Mouse (Mus musculus): Measurements from ENCODE around the gene Kctd13. TPM values are rescaled to one million over a fixed set of nuclear protein-coding genes. Genes with fewer than 3 reads are reported as not detected.
A peak's percentile ranks its signal among the peaks of the same experiment; 100 is the strongest.

Gene Kctd13
- polyA plus RNA-seq, 1 experiment from 2014 or later: 12.6 TPM

DNA sequence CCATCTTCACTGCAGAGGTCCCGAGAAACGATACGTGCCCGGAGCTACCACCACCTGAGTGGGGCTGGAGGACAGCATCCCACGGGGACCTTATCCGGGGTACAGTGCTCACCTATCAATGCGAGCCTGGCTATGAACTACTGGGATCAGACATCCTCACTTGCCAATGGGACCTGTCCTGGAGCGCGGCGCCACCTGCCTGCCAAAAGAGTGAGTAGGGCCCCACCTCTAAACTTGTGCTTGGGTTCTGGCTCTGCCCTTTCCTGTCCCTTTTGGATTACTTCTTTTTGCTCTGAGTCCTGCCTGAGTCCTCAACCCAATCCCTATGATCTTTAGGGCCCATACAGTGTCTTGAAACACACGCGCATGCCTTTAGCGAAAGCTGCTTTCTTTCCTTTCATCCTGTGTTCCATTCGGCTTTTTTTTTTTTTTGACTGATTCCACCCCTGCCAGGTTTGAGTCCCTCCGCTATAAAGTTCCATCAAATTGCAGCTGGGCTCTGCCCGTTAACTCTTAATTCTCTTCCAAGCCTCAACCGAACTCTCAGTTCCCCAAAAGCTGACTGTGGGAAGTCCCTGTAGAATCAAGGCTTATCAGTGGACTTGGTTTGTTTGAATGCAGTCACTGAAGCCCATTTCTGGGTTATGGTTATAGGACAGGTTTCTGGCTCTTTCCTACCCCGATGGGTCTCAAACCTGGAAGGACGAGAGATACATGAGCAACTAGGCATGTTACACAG, 35.0 kb downstream of the Kctd13 start:
- H3K27ac ChIP-seq (ENCODE audit: low read depth, low read length): no peak overlapping the region
- no peaks in the 10 kb centered on the region for H3K36me3 ChIP-seq (ENCODE audit: control insufficient read depth, insufficient read depth, low read length)
- WGBS (ENCODE audit: insufficient replicate concordance): 27% methylated on average over 19 of the region's 19 CpGs
- H3K9me3 ChIP-seq (replicated peaks; ENCODE audit: control insufficient read depth, low read length): no peaks in the 10 kb centered on the region
- no peak overlapping the region for H3K4me3 ChIP-seq (ENCODE audit: low read depth, low read length)
- H3K4me2 ChIP-seq: peak overlapping the region; percentile 21
- peaks cover 24% of the 10 kb centered on the region for H3K27me3 ChIP-seq (ENCODE audit: control insufficient read depth, insufficient read depth, low read length)
- no peak overlapping the region for H3K9ac ChIP-seq (ENCODE audit: low read depth, low read length)
- ATAC-seq (replicated peaks; ENCODE audit: insufficient number of reproducible peaks, low FRiP score, low TSS enrichment): no peak
- no peaks in the 10 kb centered on the region for H3K4me1 ChIP-seq (ENCODE audit: control insufficient read depth, insufficient read depth, low read length)

DNA sequence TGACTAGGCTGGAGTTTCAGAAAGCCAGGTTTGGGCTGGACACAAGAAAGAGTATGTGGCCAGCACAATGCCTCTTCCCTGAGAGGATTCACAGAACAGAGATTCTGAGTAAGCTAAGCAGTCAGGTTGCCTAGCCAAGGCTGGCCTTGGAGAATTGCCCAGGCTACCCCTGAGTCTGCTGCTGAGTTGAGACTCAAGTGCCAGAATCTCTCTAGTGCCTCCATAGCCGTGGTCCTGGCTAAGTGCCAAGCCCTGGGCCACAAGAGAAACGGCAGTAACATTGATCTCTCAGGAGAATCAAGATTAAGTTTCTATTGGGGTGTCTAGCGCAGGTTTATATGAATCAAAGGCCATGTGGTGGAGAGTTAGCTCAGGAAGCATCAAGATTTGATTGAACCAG, 36.9 kb downstream of the Kctd13 start:
- H3K4me3 ChIP-seq (ENCODE audit: low read depth, low read length): no peak overlapping the region
- H3K4me1 ChIP-seq (ENCODE audit: control insufficient read depth, insufficient read depth, low read length): no peaks in the 10 kb centered on the region
- no peak overlapping the region for H3K9ac ChIP-seq (ENCODE audit: low read depth, low read length)
- no peak overlapping the region for H3K27ac ChIP-seq (ENCODE audit: low read depth, low read length)
- no peaks in the 10 kb centered on the region for H3K36me3 ChIP-seq (ENCODE audit: control insufficient read depth, insufficient read depth, low read length)
- H3K27me3 ChIP-seq (ENCODE audit: control insufficient read depth, insufficient read depth, low read length): peaks cover 24% of the 10 kb centered on the region
- H3K4me2 ChIP-seq: no peak overlapping the region
- WGBS (ENCODE audit: insufficient replicate concordance): 58% methylated on average over 3 of the region's 3 CpGs
- no peak for ATAC-seq (replicated peaks; ENCODE audit: insufficient number of reproducible peaks, low FRiP score, low TSS enrichment)
- no peaks in the 10 kb centered on the region for H3K9me3 ChIP-seq (replicated peaks; ENCODE audit: control insufficient read depth, low read length)

DNA sequence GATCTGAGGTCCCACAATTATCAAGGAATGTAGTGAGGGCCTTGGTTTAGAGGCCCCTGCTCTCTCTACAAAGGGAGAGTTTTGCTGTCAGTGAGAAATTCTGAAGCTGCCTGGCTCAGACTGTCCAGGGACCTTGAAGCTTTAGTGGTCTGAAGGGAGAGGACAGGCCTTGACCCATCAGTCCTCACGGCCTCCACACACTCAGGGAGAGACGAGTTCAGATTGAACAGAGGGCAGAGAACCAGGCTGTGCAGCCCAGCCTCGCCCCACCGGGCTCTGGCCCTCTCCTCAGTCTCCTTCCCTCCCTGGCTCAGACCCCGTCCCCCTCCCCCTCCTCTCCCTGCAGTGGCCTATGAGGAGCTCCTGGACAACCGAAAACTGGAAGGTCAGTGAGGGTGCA, 38.7 kb downstream of the Kctd13 start:
- no peaks in the 10 kb centered on the region for H3K4me1 ChIP-seq (ENCODE audit: control insufficient read depth, insufficient read depth, low read length)
- H3K36me3 ChIP-seq (ENCODE audit: control insufficient read depth, insufficient read depth, low read length): no peaks in the 10 kb centered on the region
- H3K9ac ChIP-seq (ENCODE audit: low read depth, low read length): no peak overlapping the region
- no peak for ATAC-seq (replicated peaks; ENCODE audit: insufficient number of reproducible peaks, low FRiP score, low TSS enrichment)
- H3K9me3 ChIP-seq (replicated peaks; ENCODE audit: control insufficient read depth, low read length): no peaks in the 10 kb centered on the region
- H3K4me2 ChIP-seq: no peak overlapping the region
- H3K27me3 ChIP-seq (ENCODE audit: control insufficient read depth, insufficient read depth, low read length): peaks cover 21% of the 10 kb centered on the region
- H3K4me3 ChIP-seq (ENCODE audit: low read depth, low read length): no peak overlapping the region
- no peak overlapping the region for H3K27ac ChIP-seq (ENCODE audit: low read depth, low read length)
- 55% methylated on average over 6 of the region's 6 CpGs for WGBS (ENCODE audit: insufficient replicate concordance)

DNA sequence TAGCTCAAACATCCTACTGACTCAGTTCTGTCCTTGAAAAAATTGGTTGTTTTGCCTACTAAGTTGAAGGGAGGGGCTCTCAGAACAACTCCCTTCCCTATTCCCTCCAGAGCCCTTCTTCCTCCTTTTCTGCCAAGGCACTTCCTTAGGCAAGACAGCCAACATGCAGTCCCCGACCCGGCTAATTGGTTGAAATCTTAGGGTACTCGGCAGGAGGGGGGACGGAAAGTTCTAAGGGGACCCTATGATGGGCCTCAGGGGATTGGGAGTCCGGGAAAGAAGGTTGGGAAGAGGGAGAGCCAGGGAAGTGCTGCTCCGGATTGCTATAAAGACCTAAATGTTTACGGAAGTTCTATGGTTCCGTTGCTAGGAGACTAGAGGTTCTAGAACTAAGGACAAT, 46.8 kb downstream of the Kctd13 start:
- H3K9ac ChIP-seq (ENCODE audit: low read depth, low read length): peak overlapping the region; percentile 47; the same call in 1 of the 2 replicates
- H3K27me3 ChIP-seq (ENCODE audit: control insufficient read depth, insufficient read depth, low read length): no peaks in the 10 kb centered on the region
- ATAC-seq (replicated peaks; ENCODE audit: insufficient number of reproducible peaks, low FRiP score, low TSS enrichment): no peak
- H3K27ac ChIP-seq (ENCODE audit: low read depth, low read length): no peak overlapping the region
- WGBS (ENCODE audit: insufficient replicate concordance): 12% methylated on average over 8 of the region's 8 CpGs
- no peaks in the 10 kb centered on the region for H3K9me3 ChIP-seq (replicated peaks; ENCODE audit: control insufficient read depth, low read length)
- H3K36me3 ChIP-seq (ENCODE audit: control insufficient read depth, insufficient read depth, low read length): peaks cover 17% of the 10 kb centered on the region; the same call in 1 of the 2 replicates
- peaks cover 5% of the 10 kb centered on the region for H3K4me1 ChIP-seq (ENCODE audit: control insufficient read depth, insufficient read depth, low read length)
- H3K4me2 ChIP-seq: peak overlapping the region; percentile 92
- peak overlapping the region; percentile 91 for H3K4me3 ChIP-seq (ENCODE audit: low read depth, low read length)

DNA sequence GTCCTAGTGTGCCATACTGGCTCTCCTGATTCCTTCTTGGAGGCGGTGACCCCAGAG, 47.0 kb downstream of the Kctd13 start, which contains the start of gene Cdipt:
TSS of gene Cdipt (plus strand) at position 22 of the 57 bp plus-strand sequence.
- Histone ChIP-seq H3K36me3 (ENCODE audit: control insufficient read depth, insufficient read depth, low read length) (peaks cover 17% of the 10 kb centered on the region; the same call in 1 of the 2 replicates), H3K4me3 (ENCODE audit: low read depth, low read length) (peak within 1 kb of the TSS; percentile 91), H3K27me3 (ENCODE audit: control insufficient read depth, insufficient read depth, low read length) (no peaks in the 10 kb centered on the region), H3K9me3 (replicated peaks; ENCODE audit: control insufficient read depth, low read length) (no peaks in the 10 kb centered on the region), H3K27ac (ENCODE audit: low read depth, low read length) (peak within 1 kb of the TSS; percentile 94), H3K9ac (ENCODE audit: low read depth, low read length) (peak within 1 kb of the TSS; percentile 98), H3K4me2 (peak within 1 kb of the TSS; percentile 92), H3K4me1 (ENCODE audit: control insufficient read depth, insufficient read depth, low read length) (peaks cover 5% of the 10 kb centered on the region)
- ATAC-seq (replicated peaks; ENCODE audit: insufficient number of reproducible peaks, low FRiP score, low TSS enrichment): no peak
- WGBS (ENCODE audit: insufficient replicate concordance): 10% methylated on average over 1 of the region's 1 CpGs

DNA sequence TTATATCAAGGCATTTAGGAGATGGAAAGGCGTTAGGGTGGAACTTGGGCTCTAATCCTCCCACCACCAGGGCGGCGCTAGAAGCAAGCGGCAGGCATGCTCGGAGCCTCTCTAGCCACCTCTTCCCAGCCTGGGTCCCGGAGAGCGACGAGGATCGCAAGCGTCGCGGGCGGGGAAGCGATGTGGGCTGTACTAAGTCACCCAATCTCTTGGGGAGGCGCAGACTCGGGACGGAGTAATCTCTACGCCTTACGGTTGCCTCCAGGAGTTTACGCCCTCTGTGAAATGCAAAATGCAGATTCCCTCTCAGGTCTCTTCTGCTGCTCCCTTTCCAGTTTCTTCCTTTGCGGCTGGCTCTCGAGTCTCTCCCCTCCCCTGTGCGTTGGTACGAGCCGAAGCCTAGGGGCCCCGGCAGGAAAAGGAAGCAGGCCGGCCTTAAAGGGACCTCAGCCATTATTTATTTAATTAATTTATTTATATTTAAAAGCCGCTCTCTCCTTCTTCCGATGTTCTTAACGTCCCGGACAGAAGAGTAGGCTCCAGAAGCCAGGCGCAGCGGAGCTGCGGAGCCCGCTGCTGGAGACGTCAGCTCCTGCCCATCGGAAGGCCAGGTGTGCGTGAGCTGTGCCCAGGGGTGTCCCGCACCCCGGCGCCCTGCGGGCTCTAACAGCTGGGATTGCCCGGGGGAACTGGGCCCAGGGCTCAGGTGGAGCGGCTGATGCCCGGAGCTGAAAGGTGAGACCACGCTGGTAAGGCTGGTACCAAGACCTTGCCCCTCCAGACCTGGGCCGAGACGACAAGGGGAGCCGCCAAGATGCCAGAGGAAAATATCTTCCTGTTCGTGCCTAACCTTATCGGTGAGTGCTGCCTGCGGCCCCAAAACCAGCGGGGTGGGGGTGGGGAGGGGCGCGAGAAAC, 47.5 kb downstream of the Kctd13 start, which contains the start of gene Cdiptos:
TSS of gene Cdiptos (minus strand) at position 149 of the 917 bp plus-strand sequence.
- no peaks in the 10 kb centered on the region for H3K27me3 ChIP-seq (ENCODE audit: control insufficient read depth, insufficient read depth, low read length)
- no peaks in the 10 kb centered on the region for H3K9me3 ChIP-seq (replicated peaks; ENCODE audit: control insufficient read depth, low read length)
- ATAC-seq (replicated peaks; ENCODE audit: insufficient number of reproducible peaks, low FRiP score, low TSS enrichment): peak; percentile 91
- WGBS (ENCODE audit: insufficient replicate concordance): under 1% methylated on average over 54 of the region's 55 CpGs
- H3K36me3 ChIP-seq (ENCODE audit: control insufficient read depth, insufficient read depth, low read length): peaks cover 17% of the 10 kb centered on the region; the same call in 1 of the 2 replicates
- H3K4me2 ChIP-seq: peak within 1 kb of the TSS; percentile 92
- peak within 1 kb of the TSS; percentile 94 for H3K27ac ChIP-seq (ENCODE audit: low read depth, low read length)
- H3K4me3 ChIP-seq (ENCODE audit: low read depth, low read length): peak within 1 kb of the TSS; percentile 91
- H3K4me1 ChIP-seq (ENCODE audit: control insufficient read depth, insufficient read depth, low read length): peaks cover 5% of the 10 kb centered on the region
- peak within 1 kb of the TSS; percentile 98 for H3K9ac ChIP-seq (ENCODE audit: low read depth, low read length)

DNA sequence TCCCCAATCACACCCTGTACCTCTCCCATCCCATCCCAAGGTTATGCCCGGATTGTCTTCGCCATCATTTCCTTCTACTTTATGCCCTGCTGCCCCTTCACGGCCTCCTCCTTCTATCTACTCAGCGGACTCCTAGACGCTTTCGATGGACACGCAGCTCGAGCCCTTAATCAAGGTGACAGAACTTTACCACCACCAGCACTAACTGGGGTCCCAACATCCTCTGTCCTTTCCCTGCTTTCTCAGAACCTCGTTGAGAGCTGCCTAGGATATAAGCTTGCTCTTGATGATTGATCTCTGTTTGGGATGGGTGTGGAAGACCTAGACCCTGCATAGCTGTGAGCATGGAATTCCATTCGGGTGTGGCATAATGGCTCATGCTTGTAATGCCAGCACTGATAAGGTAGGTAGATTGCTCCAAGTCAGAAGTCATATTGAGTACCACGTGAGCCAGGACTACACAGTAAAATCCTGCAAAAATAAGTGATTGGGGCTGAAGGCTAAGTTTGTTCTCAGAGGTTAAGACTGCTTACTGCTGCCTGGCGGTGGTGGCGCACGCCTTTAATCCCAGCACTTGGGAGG, 48.3 kb downstream of the Kctd13 start:
- H3K4me2 ChIP-seq: peak overlapping the region; percentile 92
- H3K4me3 ChIP-seq (ENCODE audit: low read depth, low read length): peak overlapping the region; percentile 91
- peaks cover 5% of the 10 kb centered on the region for H3K4me1 ChIP-seq (ENCODE audit: control insufficient read depth, insufficient read depth, low read length)
- H3K9ac ChIP-seq (ENCODE audit: low read depth, low read length): peak overlapping the region; percentile 98
- WGBS (ENCODE audit: insufficient replicate concordance): 25% methylated on average over 14 of the region's 14 CpGs
- no peaks in the 10 kb centered on the region for H3K9me3 ChIP-seq (replicated peaks; ENCODE audit: control insufficient read depth, low read length)
- peaks cover 17% of the 10 kb centered on the region; the same call in 1 of the 2 replicates for H3K36me3 ChIP-seq (ENCODE audit: control insufficient read depth, insufficient read depth, low read length)
- H3K27me3 ChIP-seq (ENCODE audit: control insufficient read depth, insufficient read depth, low read length): no peaks in the 10 kb centered on the region
- no peak for ATAC-seq (replicated peaks; ENCODE audit: insufficient number of reproducible peaks, low FRiP score, low TSS enrichment)
- no peak overlapping the region for H3K27ac ChIP-seq (ENCODE audit: low read depth, low read length)

DNA sequence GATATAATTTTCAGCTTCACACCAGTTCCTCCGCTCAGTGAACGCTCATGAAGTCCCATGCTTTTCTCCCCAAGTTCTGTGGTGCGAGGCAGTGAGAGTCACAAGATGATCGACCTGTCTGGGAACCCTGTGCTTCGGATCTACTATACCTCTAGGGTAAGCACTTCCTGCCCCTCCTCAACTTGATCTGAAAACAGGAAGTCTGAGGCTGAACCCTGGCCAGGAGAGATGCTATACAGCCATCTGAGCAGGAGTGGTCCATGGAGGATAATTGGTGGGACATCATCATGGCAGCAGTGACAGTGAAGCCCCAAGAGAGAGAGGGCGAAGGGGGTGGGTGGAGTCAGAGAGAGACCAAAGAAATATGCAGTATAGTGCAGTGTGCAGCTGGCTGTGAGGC, 50.2 kb downstream of the Kctd13 start:
- ATAC-seq (replicated peaks; ENCODE audit: insufficient number of reproducible peaks, low FRiP score, low TSS enrichment): no peak
- 84% methylated on average over 6 of the region's 6 CpGs for WGBS (ENCODE audit: insufficient replicate concordance)
- H3K4me1 ChIP-seq (ENCODE audit: control insufficient read depth, insufficient read depth, low read length): peaks cover 5% of the 10 kb centered on the region

More for the DNA sequence above, 50.2 kb downstream of the Kctd13 start:
- Histone ChIP-seq H3K27ac (ENCODE audit: low read depth, low read length) (no peak overlapping the region), H3K36me3 (ENCODE audit: control insufficient read depth, insufficient read depth, low read length) (peaks cover 17% of the 10 kb centered on the region; the same call in 1 of the 2 replicates), H3K4me3 (ENCODE audit: low read depth, low read length) (no peak overlapping the region), H3K9me3 (replicated peaks; ENCODE audit: control insufficient read depth, low read length) (no peaks in the 10 kb centered on the region), H3K27me3 (ENCODE audit: control insufficient read depth, insufficient read depth, low read length) (no peaks in the 10 kb centered on the region), H3K4me2 (no peak overlapping the region), H3K9ac (ENCODE audit: low read depth, low read length) (no peak overlapping the region)
